Mouse (Mus musculus) intestine, embryonic 15.5 days (tissue): ENCODE data around the gene G0s2. TPM values are rescaled to one million over a fixed set of nuclear protein-coding genes. Genes with fewer than 3 reads are reported as not detected.

Experiments used
- ATAC-seq: fragments of 200-750 bp; cut with Nextera tagmentation; 2 replicates; pipeline ENCODE4 v1.8.0; 2017; ENCODE audit warnings: moderate TSS enrichment, moderate library complexity
- H3K27ac ChIP-seq: fragments of 300-500 bp; sonication (generic); 2 replicates; pipeline ENCODE4 v1.5.1; 2015; ENCODE audit warnings: mild to moderate bottlenecking, inconsistent platforms
- H3K27me3 ChIP-seq: fragments of 300-500 bp; sonication (generic); replicated peaks from 2 replicates; pipeline ENCODE4 v1.6.1; 2015; ENCODE audit warnings: inconsistent platforms
- H3K36me3 ChIP-seq: fragments of 300-500 bp; sonication (generic); 2 replicates; pipeline ENCODE4 v1.6.1; 2015; ENCODE audit warnings: inconsistent platforms
- H3K4me1 ChIP-seq: fragments of 300-500 bp; sonication (generic); replicated peaks from 2 replicates; pipeline ENCODE4 v1.6.1; 2015; ENCODE audit warnings: inconsistent platforms
- H3K4me2 ChIP-seq: fragments of 300-500 bp; sonication (generic); replicated peaks from 2 replicates; pipeline ENCODE4 v1.6.1; 2015; ENCODE audit warnings: mild to moderate bottlenecking, inconsistent platforms
- H3K4me3 ChIP-seq: fragments of 300-500 bp; sonication (generic); replicated peaks from 2 replicates; pipeline ENCODE4 v1.5.1; 2015; ENCODE audit warnings: inconsistent platforms
- H3K9ac ChIP-seq: fragments of 300-500 bp; sonication (generic); 2 replicates; pipeline ENCODE4 v1.6.1; 2015; ENCODE audit warnings: inconsistent platforms
- H3K9me3 ChIP-seq: fragments of 300-500 bp; sonication (generic); 2 replicates; pipeline ENCODE4 v1.6.1; 2016; ENCODE audit warnings: inconsistent platforms
- WGBS: fragments of 180-500 bp; shearing (Covaris S2); methylation state at CpG from one replicate; pipeline ENCODE4 v1.1.7; 2015; 5-methylcytosine and 5-hydroxymethylcytosine counted together
- polyA plus RNA-seq: library from polyadenylated mRNA; unstranded; fragments of >200 nt; fragmentation: Nextera tagmentation; extraction: Ambion mirVana; gene quantifications from 2 replicates; pipeline ENCODE4 v1.2.1, GENCODE M21; 2015

Gene G0s2
- polyA plus RNA-seq, 1 experiment from 2014 or later = 23.7 TPM

- H3K27me3 ChIP-seq = no peaks in the 10 kb centered on the region
- H3K4me2 ChIP-seq = no peak overlapping the region
- H3K4me3 ChIP-seq = no peak overlapping the region
- H3K9ac ChIP-seq = no peak overlapping the region
- no peak overlapping the region for H3K27ac ChIP-seq
- no peaks in the 10 kb centered on the region for H3K9me3 ChIP-seq
- H3K36me3 ChIP-seq = no peaks in the 10 kb centered on the region
- no peak for ATAC-seq
- 0 out of 2 replicates have a peak, but pooled peaks cover 3% of the 10 kb centered on the region for H3K4me1 ChIP-seq
- WGBS = 49% methylated on average over 3 of the region's 3 CpGs
These were observed 47.5 kb downstream of the G0s2 start for GRCm38 (mm10) chr1:193225531-193225930.

Other genes with a start within 250 kb of the G0s2 start
- gene Syt14, start 237.4 kb downstream of the G0s2 start, polyA plus RNA-seq = 1.9 and 2.3 TPM in 2 replicates
- 7.5 and 9.7 TPM in 2 replicates for gene Diexf, start 142.9 kb downstream of the G0s2 start, polyA plus RNA-seq
- gene Irf6, start 120.1 kb downstream of the G0s2 start, polyA plus RNA-seq = 77.3 and 81.9 TPM in 2 replicates
- gene A130010J15Rik, start 105.2 kb downstream of the G0s2 start, polyA plus RNA-seq = 14.1 and 14.3 TPM in 2 replicates
- gene Traf3ip3, start 71.5 kb downstream of the G0s2 start, polyA plus RNA-seq = 3.8 and 4.1 TPM in 2 replicates
- gene Lamb3, start 65.5 kb downstream of the G0s2 start, polyA plus RNA-seq = 3.9 and 4.4 TPM in 2 replicates
- gene Hsd11b1, start 9.1 kb downstream of the G0s2 start, polyA plus RNA-seq = 1.3 and 1.4 TPM in 2 replicates
- 5.2 and 6.8 TPM in 2 replicates for gene Camk1g, start 97.1 kb upstream of the G0s2 start, polyA plus RNA-seq